Mouse (Mus musculus) megakaryocyte, embryonic 14.5 days (primary cell): ENCODE data around the gene Hoxb6. TPM values are rescaled to one million over a fixed set of nuclear protein-coding genes. Genes with fewer than 3 reads are reported as not detected.

Source experiments
- H3K27me3 ChIP-seq: replicated peaks from 2 replicates; pipeline ENCODE3; 2012; ENCODE audit warnings: inconsistent platforms
- H3K36me3 ChIP-seq: replicated peaks from 2 replicates; pipeline ENCODE3; 2012; ENCODE audit warnings: low read length, inconsistent platforms, mixed read lengths
- H3K4me1 ChIP-seq: 2 replicates; pipeline ENCODE4 v1.6.1; 2012; ENCODE audit warnings: inconsistent platforms
- H3K4me3 ChIP-seq: replicated peaks from 2 replicates; pipeline ENCODE3; 2012; ENCODE audit warnings: moderate library complexity, mild to moderate bottlenecking, inconsistent platforms
- H3K9me3 ChIP-seq: 2 replicates; pipeline ENCODE4 v1.6.1; 2012; ENCODE audit warnings: inconsistent platforms
- FLI1 ChIP-seq: IDR thresholded peaks from 2 replicates; pipeline ENCODE4 v1.6.1; 2012; ENCODE audit warnings: low read length, inconsistent platforms, mixed read lengths
- GATA1 ChIP-seq: IDR thresholded peaks from 3 replicates; pipeline ENCODE4 v1.6.1; 2012; ENCODE audit warnings: mixed read lengths, low read length, inconsistent platforms, borderline replicate concordance
- polyA plus RNA-seq: library from polyadenylated mRNA; stranded (reverse); fragments of >175 nt; gene quantifications from 2 replicates; pipeline ENCODE4 v1.2.3, GENCODE M21; 2012; ENCODE audit warnings: low replicate concordance; ENCODE audit not compliant: insufficient read depth

The Hoxb6 gene
- polyA plus RNA-seq, 1 experiment, result not detected

- Histone ChIP-seq H3K27me3 (peaks cover 99% of the 10 kb centered on the region), H3K4me3 (no peak overlapping the region), H3K4me1 (peaks cover 21% of the 10 kb centered on the region), H3K36me3 (no peaks in the 10 kb centered on the region), H3K9me3 (no peaks in the 10 kb centered on the region)
- TF ChIP-seq GATA1 (no peak), FLI1 (no peak)
Measured at GRCm38 (mm10) chr11:96293302-96293921, 1.1 kb downstream of the Hoxb6 start.

GRCm38 (mm10) chr11:96294245-96295091, 2.2 kb downstream of the Hoxb6 start:
- TF ChIP-seq FLI1 (no peak), GATA1 (no peak)
- peak overlapping the region; percentile 62 for H3K4me3 ChIP-seq
- peaks cover 99% of the 10 kb centered on the region for H3K27me3 ChIP-seq
- no peaks in the 10 kb centered on the region for H3K36me3 ChIP-seq
- no peaks in the 10 kb centered on the region for H3K9me3 ChIP-seq
- H3K4me1 ChIP-seq, result peaks cover 28% of the 10 kb centered on the region

GRCm38 (mm10) chr11:96295092-96295835, 3.0 kb downstream of the Hoxb6 start:
- H3K4me3 ChIP-seq, result no peak overlapping the region

GRCm38 (mm10) chr11:96296997-96297396, 4.7 kb downstream of the Hoxb6 start:
- Histone ChIP-seq H3K9me3 (no peaks in the 10 kb centered on the region), H3K36me3 (no peaks in the 10 kb centered on the region), H3K4me3 (no peak overlapping the region), H3K27me3 (peaks cover 98% of the 10 kb centered on the region), H3K4me1 (peaks cover 37% of the 10 kb centered on the region)
- TF ChIP-seq GATA1 (no peak), FLI1 (no peak)

More at GRCm38 (mm10) chr11:96295092-96295835, 3.0 kb downstream of the Hoxb6 start:
- Histone ChIP-seq H3K36me3 (no peaks in the 10 kb centered on the region), H3K4me1 (peaks cover 30% of the 10 kb centered on the region), H3K9me3 (no peaks in the 10 kb centered on the region), H3K27me3 (peaks cover 99% of the 10 kb centered on the region)
- TF ChIP-seq FLI1 (no peak), GATA1 (no peak)

GRCm38 (mm10) chr11:96297428-96297827, 5.2 kb downstream of the Hoxb6 start:
- TF ChIP-seq GATA1, result no peak
- no peak for TF ChIP-seq FLI1
- peaks cover 37% of the 10 kb centered on the region for H3K4me1 ChIP-seq
- peaks cover 98% of the 10 kb centered on the region for H3K27me3 ChIP-seq
- no peaks in the 10 kb centered on the region for H3K36me3 ChIP-seq
- H3K4me3 ChIP-seq, result no peak overlapping the region
- H3K9me3 ChIP-seq, result peaks cover 2% of the 10 kb centered on the region; the same call in 1 of the 2 replicates

- Histone ChIP-seq H3K27me3 (peaks cover 98% of the 10 kb centered on the region), H3K4me3 (no peak overlapping the region), H3K4me1 (peaks cover 36% of the 10 kb centered on the region), H3K9me3 (peaks cover 4% of the 10 kb centered on the region; the same call in 1 of the 2 replicates), H3K36me3 (no peaks in the 10 kb centered on the region)
- TF ChIP-seq GATA1, result no peak
Measured at GRCm38 (mm10) chr11:96297968-96298635, 5.8 kb downstream of the Hoxb6 start.

GRCm38 (mm10) chr11:96298895-96299667, 6.8 kb downstream of the Hoxb6 start:
- H3K36me3 ChIP-seq, result no peaks in the 10 kb centered on the region
- peaks cover 4% of the 10 kb centered on the region; the same call in 1 of the 2 replicates for H3K9me3 ChIP-seq
- peaks cover 98% of the 10 kb centered on the region for H3K27me3 ChIP-seq
- H3K4me3 ChIP-seq, result peak overlapping the region; percentile 53
- H3K4me1 ChIP-seq, result peaks cover 38% of the 10 kb centered on the region
- TF ChIP-seq FLI1, result no peak
- TF ChIP-seq GATA1, result no peak

GRCm38 (mm10) chr11:96299781-96300180, 7.5 kb downstream of the Hoxb6 start:
- H3K9me3 ChIP-seq, result peaks cover 4% of the 10 kb centered on the region; the same call in 1 of the 2 replicates
- peaks cover 98% of the 10 kb centered on the region for H3K27me3 ChIP-seq
- H3K4me3 ChIP-seq, result no peak overlapping the region
- TF ChIP-seq GATA1, result no peak
- TF ChIP-seq FLI1, result no peak
- H3K4me1 ChIP-seq, result peaks cover 31% of the 10 kb centered on the region
- no peaks in the 10 kb centered on the region for H3K36me3 ChIP-seq
